Mouse (Mus musculus) adrenal gland (tissue): Measurements from ENCODE around the gene Mamld1.
"Not testable (repeated sequence)": the region's sequence is repeated elsewhere in the genome, so short reads cannot be mapped to it uniquely, and the experiment has no call there.

Source experiments
- intact Hi-C: fragments of 180-260 bp; cut with DNase I; formaldehyde crosslinking; loops from one replicate; pipeline ENCODE4 v1.15.1; 2025
- long read RNA-seq, 2 experiments: library from polyadenylated mRNA; unstranded; transcript quantifications; one replicate each; pipeline ENCODE4 v2.0.0; 2020; ENCODE audit warnings: borderline replicate concordance in 1 of 2; ENCODE audit not compliant: insufficient replicate concordance in 1 of 2

Mamld1 gene
- long read RNA-seq, experiment 1, partial matches to known transcripts = 1 of 1 reads
- long read RNA-seq, experiment 1, other reads (novel, unspliced or antisense) = 0 of 1 reads
- long read RNA-seq, experiment 2, partial matches to known transcripts = 1 of 1 reads
- long read RNA-seq, experiment 2, other reads (novel, unspliced or antisense) = 0 of 1 reads

- intact Hi-C loops = loop anchor here (5.0 to 10.0 kb wide), 3 partner anchors 82 to 465 kb away; no protein-coding TSS in a partner anchor
These were observed at the start of gene Mamld1 for GRCm38 (mm10) chrX:71049864-71050576. TSS of gene Mamld1 (plus strand) at chrX:71050256.

- intact Hi-C loops = no loop called here
These were observed 25.3 kb upstream of the Mamld1 start for GRCm38 (mm10) chrX:71024718-71025117.

- intact Hi-C loops = no loop called here
These were observed 22.0 kb upstream of the Mamld1 start for GRCm38 (mm10) chrX:71028007-71028406.

- intact Hi-C loops = not testable (repeated sequence)
These were observed 21.1 kb upstream of the Mamld1 start for GRCm38 (mm10) chrX:71028976-71029375.

- intact Hi-C loops = loop anchor here (5.0 to 10.0 kb wide), 2 partner anchors 82 to 264 kb away; no protein-coding TSS in a partner anchor
These were observed 738 bp downstream of the Mamld1 start for GRCm38 (mm10) chrX:71050677-71051311.

GRCm38 (mm10) chrX:71051361-71052114, 1.5 kb downstream of the Mamld1 start:
- intact Hi-C loops = loop anchor here (5.0 to 10.0 kb wide), 2 partner anchors 81 to 263 kb away; no protein-coding TSS in a partner anchor

GRCm38 (mm10) chrX:71052115-71052478, 2.0 kb downstream of the Mamld1 start:
- intact Hi-C loops = loop anchor here (5.0 to 10.0 kb wide), 2 partner anchors 80 to 263 kb away; no protein-coding TSS in a partner anchor

- intact Hi-C loops = loop anchor here (5.0 to 10.0 kb wide), 2 partner anchors 80 to 262 kb away; no protein-coding TSS in a partner anchor
These were observed 2.6 kb downstream of the Mamld1 start for GRCm38 (mm10) chrX:71052481-71053216.

GRCm38 (mm10) chrX:71053246-71053645, 3.2 kb downstream of the Mamld1 start:
- intact Hi-C loops = loop anchor here (5.0 to 10.0 kb wide), 2 partner anchors 79 to 262 kb away; no protein-coding TSS in a partner anchor

GRCm38 (mm10) chrX:71056968-71057367, 6.9 kb downstream of the Mamld1 start:
- intact Hi-C loops = loop anchor here (10.0 kb wide), 1 partner anchor 258 kb away; no protein-coding TSS in a partner anchor

- intact Hi-C loops = no loop called here
These were observed 35.2 kb downstream of the Mamld1 start for GRCm38 (mm10) chrX:71085092-71085807.

GRCm38 (mm10) chrX:71087370-71088079, 37.5 kb downstream of the Mamld1 start:
- intact Hi-C loops = no loop called here

- intact Hi-C loops = no loop called here
These were observed 38.0 kb downstream of the Mamld1 start for GRCm38 (mm10) chrX:71088080-71088414.

GRCm38 (mm10) chrX:71105820-71106219, 55.8 kb downstream of the Mamld1 start:
- intact Hi-C loops = no loop called here

GRCm38 (mm10) chrX:71106392-71106791, 56.3 kb downstream of the Mamld1 start:
- intact Hi-C loops = no loop called here

- intact Hi-C loops = no loop called here
These were observed 58.1 kb downstream of the Mamld1 start for GRCm38 (mm10) chrX:71108056-71108735.

- intact Hi-C loops = no loop called here
These were observed 60.3 kb downstream of the Mamld1 start for GRCm38 (mm10) chrX:71110333-71110732.
